Mouse (Mus musculus): ENCODE data around the gene Il27ra.
A peak's percentile ranks its signal among the peaks of the same experiment; 100 is the strongest.

Gene Il27ra

GRCm38 (mm10) chr8:84042066-84042947 lies at the start of gene Il27ra:
TSS of gene Il27ra (minus strand) at chr8:84042589.
- DNase-seq (ENCODE audit: low spot score): peak; percentile 70

- no peak for DNase-seq (ENCODE audit: low spot score)
Observed at GRCm38 (mm10) chr8:84090585-84090984, 48.2 kb upstream of the Il27ra start.

- DNase-seq (ENCODE audit: low spot score): no peak
Observed at GRCm38 (mm10) chr8:84089277-84089676, 46.9 kb upstream of the Il27ra start.

- DNase-seq (ENCODE audit: low spot score): no peak
Observed at GRCm38 (mm10) chr8:84087821-84088220, 45.4 kb upstream of the Il27ra start.

GRCm38 (mm10) chr8:84087156-84087555 lies 44.8 kb upstream of the Il27ra start:
- no peak for DNase-seq (ENCODE audit: low spot score)

- no peak for DNase-seq (ENCODE audit: low spot score)
Observed at GRCm38 (mm10) chr8:84084341-84085115, 42.1 kb upstream of the Il27ra start.

- DNase-seq (ENCODE audit: low spot score): peak; percentile 24
Observed at GRCm38 (mm10) chr8:84083829-84084241, 41.4 kb upstream of the Il27ra start.

- DNase-seq (ENCODE audit: low spot score): no peak
Observed at GRCm38 (mm10) chr8:84079206-84079605, 36.8 kb upstream of the Il27ra start.

GRCm38 (mm10) chr8:84076849-84077248 lies 34.5 kb upstream of the Il27ra start:
- DNase-seq (ENCODE audit: low spot score): no peak

- DNase-seq (ENCODE audit: low spot score): no peak
Observed at GRCm38 (mm10) chr8:84076412-84076811, 34.0 kb upstream of the Il27ra start.

- DNase-seq (ENCODE audit: low spot score): peak; percentile 1
Observed at GRCm38 (mm10) chr8:84073230-84073976, 31.0 kb upstream of the Il27ra start.

GRCm38 (mm10) chr8:84072321-84072720 lies 29.9 kb upstream of the Il27ra start:
- DNase-seq (ENCODE audit: low spot score): no peak

- DNase-seq (ENCODE audit: low spot score): peak; percentile 21
Observed at GRCm38 (mm10) chr8:84071921-84072320, 29.5 kb upstream of the Il27ra start.

- no peak for DNase-seq (ENCODE audit: low spot score)
Observed at GRCm38 (mm10) chr8:84070667-84071066, 28.3 kb upstream of the Il27ra start.

- DNase-seq (ENCODE audit: low spot score): no peak
Observed at GRCm38 (mm10) chr8:84070241-84070640, 27.9 kb upstream of the Il27ra start.

- DNase-seq (ENCODE audit: low spot score): no peak
Observed at GRCm38 (mm10) chr8:84069750-84070149, 27.4 kb upstream of the Il27ra start.

GRCm38 (mm10) chr8:84069169-84069568 lies 26.8 kb upstream of the Il27ra start:
- DNase-seq (ENCODE audit: low spot score): no peak

GRCm38 (mm10) chr8:84068316-84069035 lies 26.1 kb upstream of the Il27ra start:
- no peak for DNase-seq (ENCODE audit: low spot score)

GRCm38 (mm10) chr8:84067911-84068310 lies 25.5 kb upstream of the Il27ra start:
- no peak for DNase-seq (ENCODE audit: low spot score)

GRCm38 (mm10) chr8:84067047-84067573 lies 24.7 kb upstream of the Il27ra start:
- peak; percentile 97 for DNase-seq (ENCODE audit: low spot score)

GRCm38 (mm10) chr8:84066291-84066930 lies 24.0 kb upstream of the Il27ra start, which contains the start of gene Rfx1:
TSS of gene Rfx1 (plus strand) at chr8:84066834.
- DNase-seq (ENCODE audit: low spot score): peak; percentile 97

Measured in ovary, postnatal 36 days (tissue).